Mouse (Mus musculus) liver, postnatal 0 days (tissue): ENCODE data around the gene Spon1. TPM values are rescaled to one million over a fixed set of nuclear protein-coding genes. Genes with fewer than 3 reads are reported as not detected.

Experiments used
- ATAC-seq: fragments of 200-750 bp; cut with Nextera tagmentation; 2 replicates; pipeline ENCODE4 v1.8.0; 2017; ENCODE audit warnings: mild to moderate bottlenecking, moderate library complexity
- DNase-seq: peaks from one replicate; pipeline ENCODE4 v3.0.0-alpha.2; 2016
- H3K27ac ChIP-seq: fragments of 300-500 bp; sonication (generic); 2 replicates; pipeline ENCODE4 v1.5.1; 2014; ENCODE audit warnings: antibody characterized with exemption, moderate library complexity, mild to moderate bottlenecking, low read depth
- H3K27me3 ChIP-seq: fragments of 300-500 bp; sonication (generic); 2 replicates; pipeline ENCODE4 v1.6.1; 2014; ENCODE audit warnings: low read length, control low read depth, mixed read lengths; ENCODE audit not compliant: insufficient read depth
- H3K36me3 ChIP-seq: fragments of 300-500 bp; sonication (generic); replicated peaks from 2 replicates; pipeline ENCODE4 v1.6.1; 2014; ENCODE audit warnings: mild to moderate bottlenecking, control low read depth, low read length, moderate library complexity, mixed read lengths; ENCODE audit not compliant: insufficient read depth
- H3K4me1 ChIP-seq: fragments of 300-500 bp; sonication (generic); 2 replicates; pipeline ENCODE4 v1.6.1; 2014; ENCODE audit warnings: antibody characterized with exemption, mild to moderate bottlenecking, control low read depth; ENCODE audit not compliant: insufficient read depth
- H3K4me2 ChIP-seq: fragments of 300-500 bp; sonication (generic); 2 replicates; pipeline ENCODE4 v1.6.1; 2014; ENCODE audit warnings: low read depth, mild to moderate bottlenecking, low read length, moderate library complexity, mixed read lengths
- H3K4me3 ChIP-seq: fragments of 300-500 bp; sonication (generic); 2 replicates; pipeline ENCODE4 v1.5.1; 2014; ENCODE audit warnings: low read depth, low read length
- H3K9ac ChIP-seq: fragments of 300-500 bp; sonication (generic); replicated peaks from 2 replicates; pipeline ENCODE4 v1.6.1; 2014; ENCODE audit warnings: mild to moderate bottlenecking, moderate library complexity
- H3K9me3 ChIP-seq: fragments of 300-500 bp; sonication (generic); 2 replicates; pipeline ENCODE4 v1.6.1; 2016; ENCODE audit warnings: mild to moderate bottlenecking, control low read depth, low read length, mixed read lengths
- CTCF ChIP-seq: sonication (generic); IDR thresholded peaks from 2 replicates; pipeline ENCODE4 v1.5.1; 2016; ENCODE audit warnings: antibody characterized with exemption, low read depth
- EP300 ChIP-seq: IDR thresholded peaks from 2 replicates; pipeline ENCODE4 v1.6.1; 2016; ENCODE audit warnings: antibody characterized with exemption, low read depth, mild to moderate bottlenecking
- WGBS: fragments of 180-500 bp; shearing (Covaris S2); extraction: QIAGEN DNeasy Blood & Tissue Kit; methylation state at CpG from one replicate; pipeline ENCODE4 v1.1.7; 2014; ENCODE audit not compliant: insufficient replicate concordance; 5-methylcytosine and 5-hydroxymethylcytosine counted together
- polyA plus RNA-seq: library from polyadenylated mRNA; unstranded; fragments of >200 nt; fragmentation: Nextera tagmentation; extraction: Ambion mirVana; gene quantifications from 2 replicates; pipeline ENCODE4 v1.2.1, GENCODE M21; 2015

Gene Spon1
- polyA plus RNA-seq, 1 experiment from 2014 or later = 0.35 TPM

DNA sequence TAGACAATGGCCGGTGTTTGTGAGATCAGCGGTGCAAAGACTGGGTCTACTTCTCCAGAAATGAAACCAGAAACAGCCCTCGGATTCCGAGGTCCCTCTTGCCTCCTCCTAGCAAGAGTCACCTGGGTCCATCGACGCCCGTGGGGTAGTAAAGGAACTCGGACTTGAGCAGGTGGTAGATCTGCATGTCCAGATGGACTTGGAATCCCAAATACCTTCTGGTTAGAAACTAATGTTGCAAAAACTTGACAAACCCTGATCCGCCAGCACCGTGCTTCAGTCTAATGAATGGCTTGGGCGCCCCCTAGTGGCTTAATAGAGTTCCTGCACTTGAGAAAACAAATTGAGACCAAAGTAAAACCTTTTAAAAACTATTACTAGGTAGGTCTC lies 254.9 kb downstream of the Spon1 start:
- DNase-seq = peak; percentile 73
- no peak; the same call in 1 of the 2 replicates for ATAC-seq
- Histone ChIP-seq H3K27ac (no peak overlapping the region), H3K27me3 (no peaks in the 10 kb centered on the region), H3K4me1 (peaks cover 3% of the 10 kb centered on the region; the same call in 1 of the 2 replicates), H3K36me3 (no peaks in the 10 kb centered on the region), H3K4me2 (peak overlapping the region; percentile 70), H3K4me3 (peak overlapping the region; percentile 53), H3K9ac (peak overlapping the region; percentile 45), H3K9me3 (no peaks in the 10 kb centered on the region)
- WGBS = under 1% methylated on average over 11 of the region's 11 CpGs
- TF ChIP-seq CTCF (peak; percentile 90), EP300 (no peak)

GRCm38 (mm10) chr7:114026923-114027322 lies 261.1 kb downstream of the Spon1 start:
- ATAC-seq = no peak
- no peaks in the 10 kb centered on the region for H3K4me1 ChIP-seq
- no peak overlapping the region for H3K4me3 ChIP-seq
- H3K9me3 ChIP-seq = no peaks in the 10 kb centered on the region
- H3K27me3 ChIP-seq = no peaks in the 10 kb centered on the region
- DNase-seq = no peak
- TF ChIP-seq EP300 (no peak), CTCF (no peak)
- WGBS = 75% methylated on average over 8 of the region's 8 CpGs
- H3K9ac ChIP-seq = no peak overlapping the region
- no peak overlapping the region for H3K4me2 ChIP-seq
- no peak overlapping the region for H3K27ac ChIP-seq
- no peaks in the 10 kb centered on the region for H3K36me3 ChIP-seq

GRCm38 (mm10) chr7:114027406-114027805 lies 261.6 kb downstream of the Spon1 start:
- no peaks in the 10 kb centered on the region for H3K36me3 ChIP-seq
- no peak overlapping the region for H3K4me2 ChIP-seq
- TF ChIP-seq EP300 = no peak
- TF ChIP-seq CTCF = no peak
- 64% methylated on average over 3 of the region's 3 CpGs for WGBS
- H3K4me1 ChIP-seq = no peaks in the 10 kb centered on the region
- DNase-seq (no peak), ATAC-seq (no peak)
- no peak overlapping the region for H3K4me3 ChIP-seq
- no peaks in the 10 kb centered on the region for H3K27me3 ChIP-seq
- no peaks in the 10 kb centered on the region for H3K9me3 ChIP-seq
- H3K27ac ChIP-seq = no peak overlapping the region
- no peak overlapping the region for H3K9ac ChIP-seq

DNA sequence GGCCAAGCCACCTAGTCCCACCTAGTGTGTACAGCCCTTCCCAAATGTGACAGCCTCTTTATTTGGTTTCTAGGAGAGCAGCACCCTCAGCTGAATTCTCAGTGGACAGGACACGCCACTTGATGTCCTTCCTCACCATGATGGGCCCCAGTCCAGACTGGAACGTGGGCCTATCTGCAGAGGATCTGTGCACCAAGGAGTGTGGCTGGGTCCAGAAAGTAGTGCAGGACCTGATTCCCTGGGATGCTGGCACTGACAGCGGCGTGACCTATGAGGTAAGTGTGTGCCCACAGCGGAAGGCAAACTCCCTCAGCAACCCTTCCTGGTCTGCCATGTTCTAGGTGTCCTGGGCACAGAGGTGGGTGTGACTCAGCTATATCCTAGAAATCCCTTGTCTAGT lies 263.0 kb downstream of the Spon1 start:
- Histone ChIP-seq H3K27me3 (no peaks in the 10 kb centered on the region), H3K27ac (no peak overlapping the region), H3K4me1 (no peaks in the 10 kb centered on the region), H3K4me2 (no peak overlapping the region), H3K4me3 (no peak overlapping the region), H3K9ac (no peak overlapping the region), H3K36me3 (no peaks in the 10 kb centered on the region), H3K9me3 (no peaks in the 10 kb centered on the region)
- no peak for ATAC-seq
- no peak for DNase-seq
- TF ChIP-seq CTCF (no peak), EP300 (no peak)
- WGBS = 73% methylated on average over 5 of the region's 5 CpGs

- Histone ChIP-seq H3K27ac (no peak overlapping the region), H3K4me1 (no peaks in the 10 kb centered on the region), H3K9me3 (no peaks in the 10 kb centered on the region), H3K27me3 (no peaks in the 10 kb centered on the region), H3K4me2 (no peak overlapping the region), H3K36me3 (no peaks in the 10 kb centered on the region), H3K9ac (no peak overlapping the region), H3K4me3 (no peak overlapping the region)
- TF ChIP-seq CTCF (no peak), EP300 (no peak)
- no peak for DNase-seq
- WGBS = 69% methylated on average over 6 of the region's 6 CpGs
- no peak for ATAC-seq
Observed at GRCm38 (mm10) chr7:114029596-114029995, 263.8 kb downstream of the Spon1 start.

- no peak overlapping the region for H3K4me3 ChIP-seq
- no peak for DNase-seq
- H3K9me3 ChIP-seq = no peaks in the 10 kb centered on the region
- 84% methylated on average over 4 of the region's 4 CpGs for WGBS
- no peak for ATAC-seq
- no peak overlapping the region for H3K4me2 ChIP-seq
- H3K9ac ChIP-seq = no peak overlapping the region
- no peaks in the 10 kb centered on the region for H3K36me3 ChIP-seq
- no peak for TF ChIP-seq EP300
- no peak overlapping the region for H3K27ac ChIP-seq
- H3K4me1 ChIP-seq = no peaks in the 10 kb centered on the region
- no peaks in the 10 kb centered on the region for H3K27me3 ChIP-seq
Observed at GRCm38 (mm10) chr7:114037237-114037636, 271.4 kb downstream of the Spon1 start.

GRCm38 (mm10) chr7:114041349-114041748 lies 275.6 kb downstream of the Spon1 start:
- H3K4me3 ChIP-seq = no peak overlapping the region
- WGBS = 77% methylated on average over 4 of the region's 4 CpGs

More at GRCm38 (mm10) chr7:114041349-114041748, 275.6 kb downstream of the Spon1 start:
- TF ChIP-seq EP300 = no peak
- no peak for TF ChIP-seq CTCF
- no peaks in the 10 kb centered on the region for H3K4me1 ChIP-seq
- H3K9ac ChIP-seq = no peak overlapping the region
- H3K36me3 ChIP-seq = 0 out of 2 replicates have a peak, but pooled peaks cover 4% of the 10 kb centered on the region
- H3K27ac ChIP-seq = no peak overlapping the region
- DNase-seq = no peak
- no peaks in the 10 kb centered on the region for H3K27me3 ChIP-seq
- H3K9me3 ChIP-seq = no peaks in the 10 kb centered on the region
- no peak for ATAC-seq
- no peak overlapping the region for H3K4me2 ChIP-seq
